Mouse (Mus musculus) lung, adult 2 months (tissue): Measurements from ENCODE around the gene Rpgrip1l.

Experiments used
- CTCF ChIP-seq: fragments of 200-500 bp; IDR thresholded peaks from 2 replicates; pipeline ENCODE4 v1.5.1; 2011; ENCODE audit warnings: mild to moderate bottlenecking, low read length, control low read depth; ENCODE audit not compliant: insufficient read depth
- POLR2A ChIP-seq: fragments of 200-500 bp; IDR thresholded peaks from 2 replicates; pipeline ENCODE4 v1.6.1; 2011; ENCODE audit warnings: low read depth, mild to moderate bottlenecking, control low read depth, low read length, borderline replicate concordance; ENCODE audit errors: extremely low read depth

GRCm38 (mm10) chr8:91283815-91284214 is 29.2 kb downstream of the Rpgrip1l start:
- TF ChIP-seq CTCF: no peak
- TF ChIP-seq POLR2A: no peak
